Mouse (Mus musculus): Measurements from ENCODE around the gene Bola1. TPM values are rescaled to one million over a fixed set of nuclear protein-coding genes. Genes with fewer than 3 reads are reported as not detected.

Bola1 gene
- polyA plus RNA-seq, 1 experiment, result 67.8 TPM

DNA sequence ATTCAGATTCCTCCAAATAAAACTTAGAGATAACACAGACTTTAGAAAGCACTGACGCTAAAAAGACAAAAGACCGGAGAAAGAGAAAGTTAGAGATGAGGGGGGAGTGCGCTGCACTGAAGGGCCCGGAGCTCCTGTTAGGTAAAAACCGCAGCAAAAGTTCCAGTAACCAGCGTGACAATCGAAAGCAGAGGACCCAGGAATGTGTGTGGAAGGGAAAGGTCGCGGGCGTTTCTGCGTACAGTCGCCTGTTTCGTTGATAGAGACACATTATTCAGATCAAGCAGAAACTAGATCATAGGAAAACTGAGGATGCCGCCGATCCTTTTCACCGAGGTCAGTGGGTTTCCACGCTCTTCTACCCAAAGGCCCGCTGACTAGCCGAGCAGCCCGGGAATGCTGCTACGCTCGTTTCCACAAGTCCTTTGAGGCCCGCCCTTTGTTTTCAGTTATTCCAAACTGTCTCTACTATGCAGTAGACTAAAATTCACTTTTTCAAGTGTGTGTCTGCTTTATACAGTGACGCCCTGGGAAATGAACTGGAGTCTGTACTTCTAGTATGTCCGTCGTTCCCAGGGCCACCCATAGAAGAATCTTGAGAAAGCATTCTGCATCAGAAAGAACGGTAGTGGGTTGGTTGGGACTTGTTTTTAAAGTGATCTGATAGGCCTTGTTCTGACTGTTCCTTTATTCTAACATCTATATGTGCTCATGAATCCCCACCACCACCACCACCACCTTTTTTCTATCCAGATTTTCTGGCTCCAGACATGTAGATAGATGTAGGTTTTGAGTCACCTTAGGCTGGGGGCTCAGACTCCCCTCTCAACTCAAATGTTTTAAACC is 44.3 kb upstream of the Bola1 start:
- WGBS, result 2% methylated on average over 27 of the region's 27 CpGs
- TF ChIP-seq CTCF (conservative IDR thresholded peaks at IDR 0.05; ENCODE audit: insufficient read depth, insufficient read length, low read depth, low read length) (no peak), POLR2A (IDR thresholded peaks at IDR 0.05; ENCODE audit: low read depth, low read length) (no peak)
- peak overlapping the region; percentile 97 for H3K27ac ChIP-seq (ENCODE audit: insufficient read depth, low read depth, low read length)
- DNase-seq, result no peak
- H3K36me3 ChIP-seq (ENCODE audit: control insufficient read depth, insufficient read depth, low read length), result no peaks in the 10 kb centered on the region
- H3K4me3 ChIP-seq (ENCODE audit: insufficient read depth, low read depth, low read length), result peak overlapping the region; percentile 60
- no peaks in the 10 kb centered on the region for H3K27me3 ChIP-seq (replicated peaks; ENCODE audit: control insufficient read depth, insufficient read depth, low read length)
- peaks cover 8% of the 10 kb centered on the region; the same call in 1 of the 2 replicates for H3K4me1 ChIP-seq (ENCODE audit: control insufficient read depth, insufficient read depth, low read length)

DNA sequence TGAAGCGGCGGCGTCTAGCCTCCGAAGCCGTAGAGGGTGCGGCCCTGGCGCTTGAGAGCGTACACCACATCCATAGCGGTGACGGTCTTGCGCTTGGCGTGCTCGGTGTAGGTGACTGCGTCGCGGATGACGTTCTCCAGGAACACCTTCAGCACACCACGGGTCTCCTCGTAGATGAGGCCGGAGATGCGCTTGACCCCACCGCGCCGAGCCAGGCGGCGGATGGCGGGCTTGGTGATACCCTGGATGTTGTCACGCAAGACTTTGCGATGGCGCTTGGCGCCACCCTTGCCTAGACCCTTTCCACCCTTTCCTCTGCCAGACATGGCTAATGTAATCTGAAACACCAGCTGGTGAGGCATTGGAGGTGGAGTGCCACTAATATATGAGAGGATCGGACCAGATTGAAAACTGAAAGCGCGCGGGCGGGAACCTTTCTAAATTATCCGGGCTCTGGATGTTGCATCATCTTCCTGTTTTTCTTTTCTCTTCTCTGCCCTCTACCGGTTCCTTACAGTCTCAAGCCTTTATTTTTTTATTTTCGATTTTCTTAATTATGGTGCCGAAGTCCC is 43.6 kb upstream of the Bola1 start, which contains the start of gene Hist2h4:
Gene Hist2h4, minus strand, starts transcription at position 333 of the 572 bp plus-strand sequence.
- under 1% methylated on average over 40 of the region's 40 CpGs for WGBS
- Histone ChIP-seq H3K4me1 (ENCODE audit: control insufficient read depth, insufficient read depth, low read length) (peaks cover 6% of the 10 kb centered on the region; the same call in 1 of the 2 replicates), H3K36me3 (ENCODE audit: control insufficient read depth, insufficient read depth, low read length) (no peaks in the 10 kb centered on the region), H3K27ac (ENCODE audit: insufficient read depth, low read depth, low read length) (peak within 1 kb of the TSS; percentile 97), H3K27me3 (replicated peaks; ENCODE audit: control insufficient read depth, insufficient read depth, low read length) (no peaks in the 10 kb centered on the region), H3K4me3 (ENCODE audit: insufficient read depth, low read depth, low read length) (peak within 1 kb of the TSS; percentile 60)
- peak; percentile 98 for DNase-seq
- TF ChIP-seq CTCF (conservative IDR thresholded peaks at IDR 0.05; ENCODE audit: insufficient read depth, insufficient read length, low read depth, low read length) (peak; percentile 23; the same call in 1 of the 2 replicates), POLR2A (IDR thresholded peaks at IDR 0.05; ENCODE audit: low read depth, low read length) (peak; percentile 98)

DNA sequence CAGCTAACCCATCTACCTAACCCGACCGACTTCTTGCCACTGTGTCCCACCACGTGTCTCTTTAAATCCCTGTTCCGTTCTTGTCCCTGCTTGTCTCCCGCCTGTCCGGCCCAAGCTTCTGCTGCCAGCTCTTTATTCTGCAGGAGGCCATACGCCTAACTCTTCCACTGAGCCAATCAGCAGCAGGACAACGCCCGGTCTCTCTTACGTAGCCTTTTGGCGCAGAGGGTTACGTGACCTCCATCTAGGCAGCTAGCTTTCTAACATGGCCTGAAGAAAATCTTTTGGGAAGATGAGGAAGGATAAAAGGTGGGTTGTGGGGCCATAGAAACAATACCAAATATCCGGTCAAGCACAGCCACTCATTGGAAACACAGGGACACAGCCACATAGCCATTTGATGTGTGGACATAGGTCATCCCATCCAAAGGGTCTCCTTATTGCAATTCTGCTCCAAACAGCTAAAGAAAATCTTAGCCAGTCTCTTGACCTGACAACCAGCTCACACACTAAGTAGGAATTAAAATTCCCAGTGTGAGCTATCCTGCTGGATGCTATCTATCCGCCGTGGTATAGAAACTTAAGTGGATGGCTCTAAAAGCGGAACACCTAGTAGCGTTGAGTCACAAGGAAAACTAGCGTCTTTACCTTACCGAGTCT is 42.8 kb upstream of the Bola1 start:
- peak overlapping the region; percentile 60 for H3K27ac ChIP-seq (ENCODE audit: insufficient read depth, low read depth, low read length)
- H3K36me3 ChIP-seq (ENCODE audit: control insufficient read depth, insufficient read depth, low read length), result no peaks in the 10 kb centered on the region
- H3K27me3 ChIP-seq (replicated peaks; ENCODE audit: control insufficient read depth, insufficient read depth, low read length), result no peaks in the 10 kb centered on the region
- peak overlapping the region; percentile 60 for H3K4me3 ChIP-seq (ENCODE audit: insufficient read depth, low read depth, low read length)
- 3% methylated on average over 19 of the region's 19 CpGs for whole genome bisulfite sequencing
- peak; percentile 91 for DNase-seq
- peaks cover 4% of the 10 kb centered on the region; the same call in 1 of the 2 replicates for H3K4me1 ChIP-seq (ENCODE audit: control insufficient read depth, insufficient read depth, low read length)
- TF ChIP-seq POLR2A (IDR thresholded peaks at IDR 0.05; ENCODE audit: low read depth, low read length) (no peak), CTCF (conservative IDR thresholded peaks at IDR 0.05; ENCODE audit: insufficient read depth, insufficient read length, low read depth, low read length) (no peak)

GRCm38 (mm10) chr3:96261623-96262022 is 42.1 kb upstream of the Bola1 start:
- Histone ChIP-seq H3K36me3 (ENCODE audit: control insufficient read depth, insufficient read depth, low read length) (no peaks in the 10 kb centered on the region), H3K4me3 (ENCODE audit: insufficient read depth, low read depth, low read length) (no peak overlapping the region), H3K27ac (ENCODE audit: insufficient read depth, low read depth, low read length) (peak overlapping the region; percentile 60; the same call in 1 of the 2 replicates), H3K27me3 (replicated peaks; ENCODE audit: control insufficient read depth, insufficient read depth, low read length) (no peaks in the 10 kb centered on the region), H3K4me1 (ENCODE audit: control insufficient read depth, insufficient read depth, low read length) (peaks cover 4% of the 10 kb centered on the region; the same call in 1 of the 2 replicates)
- TF ChIP-seq CTCF (conservative IDR thresholded peaks at IDR 0.05; ENCODE audit: insufficient read depth, insufficient read length, low read depth, low read length) (no peak), POLR2A (IDR thresholded peaks at IDR 0.05; ENCODE audit: low read depth, low read length) (no peak)
- WGBS, result 70% methylated on average over 3 of the region's 3 CpGs
- no peak for DNase-seq

DNA sequence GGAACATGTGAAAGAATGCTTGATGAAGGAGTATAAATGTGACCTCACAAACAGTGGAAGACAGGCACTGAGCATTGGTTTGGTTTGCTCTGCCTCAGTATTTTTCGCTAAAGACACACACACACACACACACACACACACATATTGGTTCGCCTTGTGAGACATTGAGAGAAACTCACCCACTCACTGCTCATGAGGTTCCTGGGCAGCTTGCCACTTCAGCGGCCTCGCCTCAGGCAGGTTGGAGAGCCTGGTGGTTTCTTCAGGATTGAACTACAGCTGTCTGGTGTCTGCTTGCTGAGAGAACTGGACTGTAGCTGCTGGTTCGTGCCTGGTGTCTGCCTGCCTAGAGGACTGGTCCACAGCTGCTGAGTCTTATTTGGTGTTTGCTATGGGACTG is 40.7 kb upstream of the Bola1 start:
- Histone ChIP-seq H3K4me3 (ENCODE audit: insufficient read depth, low read depth, low read length) (no peak overlapping the region), H3K27me3 (replicated peaks; ENCODE audit: control insufficient read depth, insufficient read depth, low read length) (no peaks in the 10 kb centered on the region), H3K27ac (ENCODE audit: insufficient read depth, low read depth, low read length) (no peak overlapping the region), H3K36me3 (ENCODE audit: control insufficient read depth, insufficient read depth, low read length) (no peaks in the 10 kb centered on the region), H3K4me1 (ENCODE audit: control insufficient read depth, insufficient read depth, low read length) (peaks cover 4% of the 10 kb centered on the region; the same call in 1 of the 2 replicates)
- no peak for DNase-seq
- WGBS, result 95% methylated on average over 5 of the region's 5 CpGs
- TF ChIP-seq POLR2A (IDR thresholded peaks at IDR 0.05; ENCODE audit: low read depth, low read length) (no peak), CTCF (conservative IDR thresholded peaks at IDR 0.05; ENCODE audit: insufficient read depth, insufficient read length, low read depth, low read length) (no peak)

- 80% methylated on average over 3 of the region's 3 CpGs for WGBS
- H3K4me3 ChIP-seq (ENCODE audit: insufficient read depth, low read depth, low read length), result no peak overlapping the region
- DNase-seq, result no peak
- H3K36me3 ChIP-seq (ENCODE audit: control insufficient read depth, insufficient read depth, low read length), result no peaks in the 10 kb centered on the region
- H3K4me1 ChIP-seq (ENCODE audit: control insufficient read depth, insufficient read depth, low read length), result peaks cover 4% of the 10 kb centered on the region; the same call in 1 of the 2 replicates
- no peaks in the 10 kb centered on the region for H3K27me3 ChIP-seq (replicated peaks; ENCODE audit: control insufficient read depth, insufficient read depth, low read length)
- TF ChIP-seq CTCF (conservative IDR thresholded peaks at IDR 0.05; ENCODE audit: insufficient read depth, insufficient read length, low read depth, low read length) (no peak), POLR2A (IDR thresholded peaks at IDR 0.05; ENCODE audit: low read depth, low read length) (no peak)
- no peak overlapping the region for H3K27ac ChIP-seq (ENCODE audit: insufficient read depth, low read depth, low read length)
Measured at GRCm38 (mm10) chr3:96257190-96257589, 37.7 kb upstream of the Bola1 start.
